Mouse (Mus musculus) MEL-GATA-1-ER (cell line): ENCODE data around the gene Cspg4.

Experiments used
- DNase-seq: peaks from one replicate; pipeline ENCODE4 v3.0.0-alpha.2; 2012; ENCODE audit warnings: low read depth; ENCODE audit errors: extremely low read depth

The Cspg4 gene

DNA sequence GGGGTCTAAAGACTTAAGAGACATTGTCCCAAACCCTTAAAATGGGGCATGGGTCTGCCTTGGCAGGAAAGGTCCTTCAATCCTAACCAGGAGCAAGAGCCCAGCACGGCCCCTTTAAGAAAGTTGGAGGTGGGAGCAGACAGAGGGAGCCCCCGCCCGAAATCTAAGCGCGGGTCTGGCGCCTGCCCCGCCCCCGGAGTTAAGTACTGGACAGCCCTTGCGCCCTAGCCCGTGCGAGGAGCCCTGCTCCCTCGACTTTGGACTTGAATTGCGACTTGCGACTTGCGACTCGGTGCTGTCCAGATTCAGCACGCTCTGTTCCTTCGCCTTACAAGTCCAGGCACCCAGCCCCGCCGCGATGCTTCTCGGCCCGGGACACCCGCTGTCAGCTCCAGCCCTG, at the start of gene Cspg4:
Cspg4 (plus strand) TSS at position 202 of the 400 bp plus-strand sequence.
- no peak for DNase-seq

DNA sequence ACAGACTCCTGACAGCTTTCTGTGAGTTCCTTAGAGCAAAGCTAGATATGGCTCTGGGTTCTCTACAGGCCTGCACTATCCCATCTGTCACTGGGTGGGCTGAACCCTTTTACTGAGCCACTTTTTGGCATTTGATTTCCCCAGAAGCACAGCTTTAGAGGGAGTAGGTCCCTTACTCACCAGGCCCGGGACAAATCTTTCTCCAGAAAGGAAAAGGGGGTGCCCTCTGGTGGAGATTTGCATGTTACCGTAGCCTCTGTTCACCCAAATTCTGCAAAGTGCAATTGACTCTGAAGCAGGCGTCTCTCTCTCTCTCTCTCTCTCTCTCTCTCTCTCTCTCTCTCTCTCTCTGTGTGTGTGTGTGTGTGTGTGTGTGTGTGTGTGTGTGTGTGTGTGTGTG, 39.9 kb upstream of the Cspg4 start:
- no peak for DNase-seq

DNA sequence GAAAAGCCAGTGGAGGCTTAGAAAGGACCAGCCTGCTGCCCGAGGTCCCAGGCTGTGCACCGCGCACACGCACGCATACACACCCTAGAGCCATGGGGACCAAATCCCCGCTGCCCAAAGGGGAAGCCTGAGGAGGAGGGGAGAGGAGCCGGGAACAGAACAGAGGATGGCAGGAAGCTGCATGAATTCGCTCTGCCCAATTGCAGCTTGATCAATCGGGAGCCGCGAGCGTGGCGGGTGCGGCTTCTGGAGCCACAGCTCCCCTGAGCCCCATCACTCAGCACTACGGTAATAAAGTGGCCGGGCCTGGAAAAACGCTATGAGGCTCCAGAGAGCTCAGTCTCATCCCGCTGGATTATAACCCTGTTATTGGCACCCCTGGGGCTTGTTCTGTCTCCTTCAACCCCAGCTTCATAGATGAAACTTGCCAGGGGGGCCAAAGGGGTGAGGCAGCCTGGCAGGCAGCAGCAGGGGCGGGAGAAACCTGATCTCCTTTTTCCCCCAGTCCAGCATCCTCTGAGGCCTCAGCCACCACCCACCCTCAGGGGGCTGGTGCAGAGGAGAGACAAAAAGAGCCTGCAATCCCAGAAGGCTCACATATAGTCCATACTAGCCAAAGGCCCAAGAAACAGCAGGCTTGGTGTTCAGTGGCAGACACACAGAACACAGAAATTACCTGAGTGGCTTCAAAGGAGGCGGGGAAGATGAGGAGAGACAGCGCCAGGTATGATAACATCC, 39.2 kb upstream of the Cspg4 start:
- DNase-seq = no peak

- DNase-seq = no peak
These were observed 36.7 kb upstream of the Cspg4 start for GRCm38 (mm10) chr9:56828146-56828545.

DNA sequence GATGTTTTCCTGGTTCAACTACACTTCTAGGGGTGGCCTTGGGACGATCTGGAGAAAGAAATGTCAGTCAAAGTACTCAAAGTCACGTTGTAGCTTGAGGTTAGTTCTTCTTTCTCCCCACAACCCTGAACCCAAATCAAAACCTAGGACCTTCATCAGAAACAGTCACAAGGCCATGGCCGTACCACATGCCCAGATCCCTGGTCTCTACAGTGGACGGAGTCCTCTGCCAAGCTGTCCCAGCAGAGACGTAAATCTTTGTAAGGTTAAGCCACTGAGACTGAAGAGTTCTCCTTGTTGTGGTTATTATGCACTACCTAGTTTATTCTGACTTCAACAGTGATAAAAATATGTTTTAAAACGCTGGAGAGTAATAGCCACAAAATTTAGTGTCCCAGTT, 36.0 kb upstream of the Cspg4 start:
- DNase-seq = no peak

DNA sequence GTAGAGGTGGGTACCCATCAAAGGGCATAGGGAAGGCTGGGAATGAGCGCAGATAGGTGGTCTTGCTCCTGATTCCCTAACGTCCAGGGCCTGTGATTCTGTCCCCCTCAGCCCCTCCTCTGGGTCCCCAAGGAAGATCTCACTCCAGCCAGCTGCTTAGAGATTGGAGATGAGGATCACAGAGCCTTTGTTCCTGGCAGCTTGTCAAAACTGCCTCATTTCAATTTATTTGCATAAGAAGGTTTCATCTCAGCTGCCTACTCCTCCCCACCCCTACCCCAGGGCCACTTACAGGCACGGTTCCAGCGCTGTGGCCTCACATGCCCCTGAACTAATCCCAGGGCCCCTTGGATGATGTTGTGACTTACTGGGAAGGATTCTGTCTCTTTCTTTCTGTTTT, 34.7 kb upstream of the Cspg4 start:
- no peak for DNase-seq

DNA sequence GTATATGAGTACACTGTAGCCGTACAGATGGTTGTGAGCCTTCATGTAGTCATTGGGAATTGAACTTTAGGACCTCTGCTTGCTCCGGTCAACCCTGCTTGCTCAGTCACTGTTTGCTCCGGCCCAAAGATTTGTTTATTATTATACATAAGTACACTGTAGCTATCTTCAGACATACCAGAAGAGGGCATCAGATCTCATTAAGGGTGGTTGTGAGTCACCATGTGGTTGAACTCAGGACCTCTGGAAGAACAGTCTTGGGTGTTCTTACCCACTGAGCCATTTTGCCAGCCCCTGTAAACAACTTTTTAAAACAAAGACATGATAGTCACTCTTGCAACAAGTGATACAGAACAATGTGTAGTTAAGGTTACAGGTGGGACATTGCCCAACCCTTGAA, 32.9 kb upstream of the Cspg4 start:
- DNase-seq = no peak

DNA sequence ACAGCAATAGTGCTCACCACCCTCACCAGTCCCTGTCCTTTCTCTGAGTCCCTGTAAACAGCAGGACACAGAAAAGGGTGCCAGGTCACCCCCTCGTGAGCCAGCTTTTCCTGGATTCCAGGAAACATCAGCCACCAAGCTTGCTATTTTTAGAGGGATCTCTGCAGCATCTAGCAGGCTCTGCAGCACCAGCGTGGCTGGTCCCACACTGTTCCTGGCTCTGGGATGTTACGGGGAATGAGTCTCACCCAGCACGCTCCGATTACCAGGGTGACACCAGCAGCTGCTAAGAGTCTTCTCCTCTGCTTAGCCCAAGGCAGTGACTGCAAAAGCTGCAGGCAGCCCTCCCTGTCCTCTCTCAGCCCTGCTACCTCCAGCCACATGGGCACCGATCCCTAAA, 31.9 kb upstream of the Cspg4 start:
- no peak for DNase-seq

DNA sequence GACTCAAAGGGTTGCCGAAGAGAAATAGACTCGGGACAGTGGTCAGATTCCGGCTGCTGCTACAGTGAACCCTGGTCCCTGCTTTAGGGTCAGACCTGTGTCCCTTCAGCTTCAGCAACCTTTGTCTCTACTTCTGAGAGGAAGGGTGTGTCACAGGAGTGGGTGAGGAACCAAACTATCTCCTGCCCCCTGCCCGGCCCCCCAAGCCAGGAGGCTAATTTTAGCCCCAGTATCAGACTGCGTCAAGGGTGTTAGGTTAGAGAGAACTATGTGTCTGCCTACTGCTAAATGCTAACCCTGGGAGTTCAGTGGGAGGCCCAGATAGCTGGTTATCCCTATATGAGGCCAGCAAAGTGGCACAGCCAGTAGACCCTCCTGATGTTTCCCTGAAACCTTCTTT, 29.7 kb upstream of the Cspg4 start:
- no peak for DNase-seq

DNA sequence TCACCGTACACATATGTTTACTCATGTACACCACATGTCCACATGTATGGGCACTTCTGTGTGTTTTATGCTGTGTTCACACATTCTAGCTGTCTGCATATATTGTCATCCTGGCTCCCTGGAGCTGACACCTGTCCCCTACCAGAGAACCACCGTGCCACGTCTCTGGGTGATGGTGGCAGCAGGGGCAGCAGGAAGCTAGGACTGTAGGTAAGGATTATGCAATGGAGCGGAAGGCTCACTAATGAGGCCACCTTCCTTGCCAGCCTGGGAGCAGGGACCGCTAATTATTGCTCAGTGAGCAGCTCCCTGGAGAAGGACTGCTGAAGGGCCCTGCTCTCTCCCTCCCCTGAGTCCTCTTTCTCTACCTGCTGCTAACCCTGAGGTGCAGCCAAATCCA, 24.1 kb upstream of the Cspg4 start:
- no peak for DNase-seq

GRCm38 (mm10) chr9:56841864-56842263, 23.0 kb upstream of the Cspg4 start:
- DNase-seq = no peak

DNA sequence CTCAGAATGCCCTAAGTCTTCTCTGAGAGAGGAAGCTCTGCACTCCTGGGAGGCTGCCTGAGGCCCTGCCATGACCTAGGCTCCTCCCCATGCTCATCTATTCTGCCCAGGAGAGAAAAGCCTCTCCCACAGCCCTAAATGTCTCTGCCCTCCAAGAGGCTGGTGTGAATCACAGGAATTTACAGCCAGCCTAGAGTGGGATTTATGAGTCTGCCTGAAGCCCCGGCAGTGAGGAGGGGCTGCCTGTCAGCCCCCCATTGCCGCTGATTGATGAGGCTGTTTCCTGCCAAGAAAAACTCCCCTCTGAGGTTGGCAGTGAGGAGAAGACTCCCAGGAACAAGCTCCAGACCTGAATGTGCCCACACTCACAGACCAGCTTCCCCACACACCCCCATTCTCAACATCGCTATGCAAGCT, 22.5 kb upstream of the Cspg4 start:
- DNase-seq = no peak

- peak; percentile 26 for DNase-seq
These were observed 21.1 kb upstream of the Cspg4 start for GRCm38 (mm10) chr9:56843679-56844188.

- no peak for DNase-seq
These were observed 20.2 kb upstream of the Cspg4 start for GRCm38 (mm10) chr9:56844644-56845043.

DNA sequence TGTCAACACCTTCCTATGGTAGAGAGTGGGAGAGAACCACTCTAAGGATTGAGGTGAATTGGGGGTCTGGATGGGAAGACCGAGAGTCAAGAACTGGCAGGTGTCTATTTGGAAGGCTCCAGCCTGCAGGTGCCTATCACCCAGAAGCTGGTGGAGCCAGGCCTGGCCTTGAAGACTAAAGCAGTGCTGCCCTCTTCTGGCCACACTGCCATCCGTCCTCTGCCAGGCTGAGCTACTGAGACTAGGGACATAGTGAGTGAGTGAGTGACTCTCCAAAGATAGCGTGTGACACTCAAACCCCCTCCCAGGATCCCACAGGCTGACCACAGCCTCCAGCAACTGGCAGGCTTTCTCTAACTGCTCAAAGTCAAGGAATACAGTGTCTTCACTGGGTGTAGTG, 17.3 kb upstream of the Cspg4 start:
- peak; percentile 36 for DNase-seq

- DNase-seq = no peak
These were observed 14.5 kb upstream of the Cspg4 start for GRCm38 (mm10) chr9:56850128-56850904.

DNA sequence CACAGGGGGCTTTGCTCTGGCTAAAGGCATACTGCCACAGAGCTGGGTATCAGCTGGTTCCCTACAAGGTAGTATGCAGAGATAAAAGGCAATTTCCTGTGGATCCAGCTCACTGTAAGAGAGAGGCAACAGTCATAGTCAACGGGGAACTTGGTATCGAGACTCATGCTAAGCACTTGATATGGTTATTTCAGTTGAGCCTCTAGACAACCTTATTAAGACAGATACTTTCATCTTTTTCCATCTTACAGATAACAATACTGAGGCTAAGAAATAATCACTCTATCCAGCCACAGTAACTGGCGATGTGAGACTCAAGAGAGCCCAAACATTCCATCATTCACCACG, 14.0 kb upstream of the Cspg4 start:
- no peak for DNase-seq

DNA sequence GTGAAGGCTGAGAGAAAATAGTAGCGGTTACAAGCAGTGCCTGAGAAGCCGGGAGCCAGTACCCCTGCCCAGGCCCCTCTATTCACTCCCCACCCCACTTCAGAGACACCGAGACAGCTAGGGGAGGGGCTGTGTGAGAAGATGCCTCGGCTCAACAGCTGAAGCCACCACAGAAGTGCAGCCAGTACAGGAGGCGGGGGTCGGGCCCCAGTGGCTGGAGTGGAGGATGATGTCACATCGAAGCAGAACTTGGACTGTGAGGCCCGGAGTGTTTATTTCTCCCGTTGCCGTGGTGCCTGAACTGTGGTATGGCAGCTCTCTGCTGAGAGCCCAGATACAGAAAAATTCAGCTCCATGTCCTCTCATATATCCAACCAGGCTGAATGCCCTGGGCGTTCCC, 13.1 kb upstream of the Cspg4 start:
- DNase-seq = no peak

DNA sequence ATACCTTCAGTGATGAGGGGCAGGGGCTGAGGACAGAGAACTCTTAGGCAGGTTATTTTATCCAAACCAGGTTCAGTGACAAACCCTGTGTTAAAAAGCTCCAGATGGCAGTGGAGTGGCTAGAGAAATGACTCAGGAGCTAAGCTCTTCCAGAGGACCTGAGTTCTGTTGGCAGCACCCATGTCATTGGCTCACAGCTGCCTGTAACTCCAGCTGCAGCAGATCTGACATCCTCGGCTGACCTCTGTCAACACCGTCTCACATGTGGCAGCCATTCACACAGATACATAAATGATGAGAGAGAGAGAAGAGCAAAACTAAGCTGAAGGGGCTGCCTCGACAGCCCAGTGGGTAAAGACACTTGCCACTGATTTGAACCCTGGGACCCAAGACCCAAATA, 7.4 kb upstream of the Cspg4 start:
- no peak for DNase-seq

- no peak for DNase-seq
These were observed 4.8 kb upstream of the Cspg4 start for GRCm38 (mm10) chr9:56860035-56860434.

- DNase-seq = no peak
These were observed 4.2 kb upstream of the Cspg4 start for GRCm38 (mm10) chr9:56860486-56861269.

DNA sequence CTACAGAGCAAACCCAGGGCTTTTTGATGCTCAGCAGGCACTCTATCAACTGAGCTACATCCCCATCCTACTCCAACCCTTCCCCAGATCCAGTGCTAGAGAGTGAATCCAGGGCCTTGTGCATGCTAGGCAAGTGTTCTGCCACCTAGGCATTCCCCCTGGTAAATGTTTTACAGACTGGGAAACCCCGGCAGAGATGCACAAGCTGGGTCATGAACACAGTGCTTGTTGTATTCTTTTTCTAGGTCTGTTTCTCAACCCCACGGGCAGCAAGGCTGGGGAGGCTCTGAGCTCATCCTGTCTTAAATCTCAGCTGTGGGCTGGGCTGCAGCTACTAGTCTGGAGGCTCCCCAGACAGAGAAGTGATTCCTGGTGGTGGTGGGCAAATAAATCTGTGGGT, 2.0 kb upstream of the Cspg4 start:
- no peak for DNase-seq
